Mouse (Mus musculus) naive thymus-derived CD4-positive, alpha-beta T cell, adult 2 months (primary cell): ENCODE data around the gene Olfr518.

Experiments
- DNase-seq: peaks from one replicate; pipeline ENCODE4 v3.0.0-alpha.2; 2011; ENCODE audit warnings: low read depth

Olfr518 gene

GRCm38 (mm10) chr7:108884906-108885305, at the start of gene Olfr518:
Olfr518 (minus strand) TSS chr7:108885006.
- no peak for DNase-seq

GRCm38 (mm10) chr7:108933794-108934731, 49.3 kb upstream of the Olfr518 start, which contains the start of gene Eif3f:
Eif3f (plus strand) TSS chr7:108934417.
- peak; percentile 99 for DNase-seq

DNA sequence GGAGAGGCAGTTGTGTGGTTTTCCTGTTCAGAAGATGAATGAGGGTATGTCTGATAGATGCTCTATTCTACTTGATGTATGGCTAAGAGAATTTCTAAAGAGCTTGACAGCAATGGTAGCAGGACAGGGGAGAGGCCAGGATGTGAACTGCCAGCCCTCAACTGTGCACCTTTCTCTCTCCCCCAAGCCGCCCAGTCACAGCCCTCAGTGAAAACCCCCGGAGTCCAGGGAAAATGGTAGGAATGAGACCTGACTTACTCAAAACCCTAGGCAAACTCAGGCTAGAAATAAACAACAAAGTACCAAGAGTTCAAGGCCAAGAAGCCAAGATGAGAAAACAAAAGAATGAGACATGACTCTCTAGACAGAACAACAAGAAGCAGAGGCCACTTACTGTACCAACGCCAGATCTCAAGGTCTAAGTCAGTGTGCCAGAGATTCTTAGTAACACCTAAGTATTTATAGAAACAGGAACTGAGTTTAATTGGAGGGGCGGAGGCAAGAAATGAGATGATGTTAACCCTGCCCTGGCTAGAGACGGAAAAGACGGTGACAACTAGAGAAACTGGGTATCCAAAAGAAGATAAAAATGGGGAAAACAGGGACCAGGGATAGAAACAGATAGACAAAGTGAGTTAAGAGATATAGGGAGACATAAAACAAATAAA, 45.1 kb upstream of the Olfr518 start, which contains the start of gene Nlrp10:
TSS of gene Nlrp10 (minus strand) at position 453 of the 668 bp plus-strand sequence.
- no peak for DNase-seq

DNA sequence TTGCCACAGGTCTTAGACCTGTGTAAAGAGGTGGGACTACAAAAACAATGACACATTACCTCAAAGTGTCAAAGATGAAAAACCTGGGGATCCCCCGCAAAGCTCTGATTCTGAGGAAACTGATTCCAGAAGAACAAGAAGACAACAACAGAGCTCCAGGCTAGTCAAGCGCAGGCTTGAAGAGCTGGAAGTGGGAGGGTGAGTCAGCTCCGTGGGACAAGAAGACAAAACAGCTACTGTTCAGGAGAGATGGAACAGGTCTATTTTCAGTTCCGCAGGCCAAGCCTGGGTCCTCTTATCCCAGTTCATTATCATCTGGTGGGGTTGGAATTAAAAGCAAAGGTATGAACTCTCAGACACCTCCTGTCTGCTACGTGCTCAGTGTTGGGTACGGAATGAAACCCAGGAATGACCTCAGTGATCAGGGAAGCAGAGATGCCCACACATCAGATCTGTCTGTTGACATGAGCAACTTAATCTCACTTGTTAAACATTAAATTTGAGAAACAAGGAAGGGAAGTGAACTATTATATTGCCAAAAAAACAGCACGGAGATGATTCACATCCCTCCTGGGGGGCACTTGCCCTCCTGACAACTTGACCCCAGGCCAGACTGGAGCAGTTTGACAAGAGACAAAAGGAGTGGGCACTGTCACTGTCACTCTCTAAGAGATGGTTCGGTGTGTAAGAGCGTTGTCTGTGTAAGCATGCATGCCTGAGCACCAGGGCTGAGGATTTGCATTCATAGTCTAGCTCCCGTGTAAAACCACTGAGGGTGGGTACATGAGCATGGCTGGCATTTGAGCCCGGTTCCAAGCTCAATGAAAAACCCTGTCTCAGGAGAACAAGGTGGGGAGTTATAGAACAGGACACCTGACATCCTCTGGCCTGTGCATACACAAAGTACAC, 43.7 kb upstream of the Olfr518 start:
- no peak for DNase-seq

DNA sequence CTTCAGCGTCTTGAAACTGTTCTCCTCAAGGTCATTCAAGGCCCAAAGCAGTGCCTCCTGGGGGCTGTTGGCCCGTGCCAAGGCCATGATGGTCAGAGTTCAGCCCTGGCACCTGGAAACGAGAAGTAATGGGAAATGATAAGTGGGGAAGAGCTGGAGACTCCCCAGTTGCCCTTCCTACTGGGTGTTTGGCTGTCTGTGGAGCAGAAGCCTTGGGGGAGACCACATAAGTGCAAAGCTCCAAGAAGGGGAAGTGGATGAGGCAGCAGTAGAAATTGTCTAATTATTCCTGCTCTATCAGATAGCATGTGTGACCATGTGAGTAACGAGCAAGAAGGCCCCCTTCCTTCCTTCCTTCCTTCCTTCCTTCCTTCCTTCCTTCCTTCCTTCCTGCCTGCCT, 42.2 kb upstream of the Olfr518 start:
- no peak for DNase-seq

DNA sequence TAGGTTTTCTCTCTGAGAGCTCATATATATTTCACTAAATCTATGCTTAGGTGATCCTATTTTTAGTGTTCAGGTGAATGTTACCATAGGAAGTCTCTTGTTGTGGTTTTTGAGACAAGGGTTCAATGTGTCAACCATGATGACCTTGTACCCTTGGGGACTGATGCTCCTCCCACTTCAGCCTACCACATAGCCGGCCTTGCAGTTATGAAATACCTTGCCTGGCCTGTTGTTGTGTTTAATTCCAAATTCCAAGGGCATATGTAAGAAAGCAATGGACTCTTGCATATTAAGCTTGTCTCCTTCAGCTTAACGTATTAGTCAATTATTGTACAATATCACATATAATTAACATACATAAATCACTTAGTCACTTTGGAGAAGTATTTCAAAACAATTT, 19.2 kb upstream of the Olfr518 start:
- DNase-seq: no peak

GRCm38 (mm10) chr7:108894320-108894719, 9.5 kb upstream of the Olfr518 start, which contains the start of gene Olfr519:
Olfr519 (minus strand) TSS chr7:108894420.
- DNase-seq: no peak

DNA sequence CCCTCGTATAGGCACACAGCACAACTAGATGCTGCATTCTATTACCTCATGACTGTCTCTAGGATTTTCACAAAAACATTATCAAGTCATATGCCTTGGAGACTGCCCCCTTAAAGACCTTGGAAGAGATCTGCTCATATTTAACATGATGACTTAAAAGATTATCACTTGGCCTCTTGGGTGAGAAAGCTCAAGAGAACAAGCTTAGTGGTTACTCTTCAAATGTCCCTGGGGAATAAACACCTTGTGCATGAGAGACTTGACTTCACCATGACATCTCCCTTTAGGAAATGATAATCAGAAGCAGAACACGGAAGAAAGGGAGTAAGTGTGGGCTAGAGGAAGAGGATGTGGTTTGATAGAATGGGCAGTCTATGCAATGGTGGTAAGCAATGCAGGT, 12.5 kb downstream of the Olfr518 start, which contains the start of gene Olfr517:
TSS of gene Olfr517 (minus strand) at position 101 of the 400 bp plus-strand sequence.
- no peak for DNase-seq

GRCm38 (mm10) chr7:108850429-108850828, 34.4 kb downstream of the Olfr518 start, which contains the start of gene Olfr516:
Olfr516 (minus strand) TSS chr7:108850529.
- DNase-seq: no peak
